Mouse (Mus musculus): ENCODE results near the gene Polk.

GRCm38 (mm10) chr13:96450869-96451268, 91.5 kb downstream of the Polk start:
- TF ChIP-seq POLR2A (IDR thresholded peaks at IDR 0.05; ENCODE audit: insufficient read depth, low read depth, low read length) = no peak
- no peak for TF ChIP-seq CTCF (IDR thresholded peaks at IDR 0.05; ENCODE audit: insufficient read depth, low read depth, low read length)
